Mouse (Mus musculus): ENCODE data around the gene Tec.

- TF ChIP-seq CTCF (IDR thresholded peaks at IDR 0.05; ENCODE audit: insufficient read depth, low read depth, low read length) = no peak
- no peak for TF ChIP-seq POLR2A (IDR thresholded peaks at IDR 0.05; ENCODE audit: insufficient read depth, low read depth, low read length)
Observed at GRCm38 (mm10) chr5:72882412-72882765, 14.1 kb upstream of the Tec start.

Data from olfactory bulb, adult 2 months (tissue).